Mouse (Mus musculus): ENCODE results near the gene Slfn3. TPM values are rescaled to one million over a fixed set of nuclear protein-coding genes. Genes with fewer than 3 reads are reported as not detected.
"Not testable (repeated sequence)": the region's sequence is repeated elsewhere in the genome, so short reads cannot be mapped to it uniquely, and the experiment has no call there.

Gene Slfn3
- 0.12 TPM in 2 replicates for polyA plus RNA-seq (2015; fragmentation: Nextera tagmentation; extraction: Ambion mirVana)

DNA sequence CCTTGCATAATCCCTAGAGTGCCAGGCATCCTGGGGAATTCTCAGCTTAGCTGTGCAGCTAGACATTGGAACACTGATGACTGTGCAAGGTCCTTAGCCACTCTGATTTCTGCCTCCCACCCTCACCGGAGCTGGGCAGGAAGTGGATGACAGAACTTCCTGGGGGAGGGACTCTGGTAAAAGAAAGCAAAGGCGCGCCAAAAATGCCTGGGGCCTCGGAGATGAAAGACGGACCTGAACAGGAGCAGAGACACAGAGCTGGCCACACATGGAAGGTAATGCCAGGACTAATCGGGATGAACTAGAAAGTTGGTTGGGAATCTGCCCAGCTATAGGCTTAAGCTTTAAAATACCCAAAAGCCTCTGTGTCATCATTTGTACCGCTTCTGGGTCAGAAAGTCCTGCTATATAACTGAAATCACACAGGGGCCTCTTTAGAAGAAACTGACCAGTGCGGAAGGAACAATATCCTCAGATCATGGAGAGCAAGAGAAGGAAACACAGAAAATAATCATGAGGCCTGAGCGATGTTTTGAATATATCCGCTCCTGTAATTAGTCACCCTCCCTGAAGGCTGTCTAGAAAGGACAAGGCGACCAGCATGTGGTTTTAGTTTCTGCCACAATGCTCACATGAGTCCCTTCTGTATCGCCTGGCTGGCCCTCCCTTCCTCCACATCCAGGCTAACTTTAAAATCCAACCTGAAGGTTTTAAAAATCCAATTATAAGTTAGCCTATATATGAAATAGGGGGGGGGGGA, at the start of gene Slfn3:
Slfn3 (plus strand) TSS at position 197 of the 760 bp plus-strand sequence.
- Histone ChIP-seq H3K36me3 (no peaks in the 10 kb centered on the region), H3K27me3 (no peaks in the 10 kb centered on the region), H3K4me1 (replicated peaks) (no peaks in the 10 kb centered on the region), H3K27ac (no peak within 1 kb of the TSS), H3K9me3 (no peaks in the 10 kb centered on the region), H3K4me3 (no peak within 1 kb of the TSS), H3K4me2 (no peak within 1 kb of the TSS), H3K9ac (no peak within 1 kb of the TSS)
- WGBS: 84% methylated on average over 12 of the region's 12 CpGs
- ATAC-seq (ENCODE audit: low FRiP score): no peak

DNA sequence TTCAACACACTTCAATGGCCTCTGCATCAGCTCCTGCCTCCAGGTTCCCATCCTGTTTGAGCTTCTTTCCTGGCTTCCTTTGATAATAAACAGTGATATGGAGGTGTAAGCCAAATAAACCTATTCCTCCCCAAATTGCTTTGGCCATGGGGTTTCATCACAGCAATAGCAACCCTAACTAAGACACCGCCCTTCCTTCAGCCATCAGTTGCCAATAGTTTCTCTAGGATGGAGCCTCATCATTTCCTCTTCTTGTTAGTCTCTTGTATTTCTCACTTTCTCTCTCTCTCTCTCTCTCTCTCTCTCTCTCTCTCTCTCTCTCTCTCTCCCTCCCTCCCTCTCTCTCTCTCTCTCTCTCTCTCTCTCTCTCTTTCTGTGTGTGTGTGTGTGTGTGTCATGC, 42.2 kb upstream of the Slfn3 start:
- no CpG with 5 or more reads among the region's 1 CpGs for WGBS
- not testable (repeated sequence) for H3K4me2 ChIP-seq; H3K27me3 ChIP-seq; H3K27ac ChIP-seq; H3K4me1 ChIP-seq (replicated peaks); H3K4me3 ChIP-seq; H3K9ac ChIP-seq; H3K36me3 ChIP-seq; H3K9me3 ChIP-seq; ATAC-seq (ENCODE audit: low FRiP score)

DNA sequence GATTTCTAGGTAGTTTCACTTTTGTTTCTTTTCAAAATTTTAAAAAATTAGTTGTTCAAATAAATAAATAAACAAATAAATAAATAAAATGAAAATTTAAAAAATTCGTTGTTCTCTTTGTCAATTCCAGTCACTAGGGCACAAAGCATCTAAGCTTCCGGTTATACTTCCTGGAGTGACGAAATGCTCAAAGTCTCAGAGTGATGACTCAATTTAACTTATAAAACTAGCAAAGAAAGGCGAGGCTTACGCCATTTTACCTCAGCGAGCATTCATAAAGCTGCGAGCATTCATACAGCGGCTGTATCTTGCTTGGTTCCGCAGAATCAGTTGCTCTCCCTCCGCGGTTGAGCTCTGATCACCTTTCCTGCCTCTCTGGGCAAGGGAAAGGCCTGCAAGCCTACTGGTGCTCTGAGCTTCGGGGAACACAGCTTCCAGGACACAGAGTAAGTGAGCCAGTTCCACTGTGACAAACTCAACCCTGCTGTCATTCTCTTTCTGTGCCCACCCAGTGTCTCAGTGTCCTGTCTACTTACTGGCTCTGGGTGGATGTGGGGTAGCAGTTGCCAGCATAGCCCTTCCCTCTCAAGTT, 16.1 kb upstream of the Slfn3 start, which contains the start of gene Slfn4:
Slfn4 (plus strand) TSS at position 239 of the 592 bp plus-strand sequence.
- Histone ChIP-seq H3K27me3 (no peaks in the 10 kb centered on the region), H3K4me3 (no peak within 1 kb of the TSS), H3K27ac (no peak within 1 kb of the TSS), H3K9ac (no peak within 1 kb of the TSS), H3K36me3 (no peaks in the 10 kb centered on the region), H3K9me3 (no peaks in the 10 kb centered on the region), H3K4me2 (no peak within 1 kb of the TSS), H3K4me1 (replicated peaks) (no peaks in the 10 kb centered on the region)
- no peak for ATAC-seq (ENCODE audit: low FRiP score)
- 89% methylated on average over 12 of the region's 12 CpGs for WGBS

DNA sequence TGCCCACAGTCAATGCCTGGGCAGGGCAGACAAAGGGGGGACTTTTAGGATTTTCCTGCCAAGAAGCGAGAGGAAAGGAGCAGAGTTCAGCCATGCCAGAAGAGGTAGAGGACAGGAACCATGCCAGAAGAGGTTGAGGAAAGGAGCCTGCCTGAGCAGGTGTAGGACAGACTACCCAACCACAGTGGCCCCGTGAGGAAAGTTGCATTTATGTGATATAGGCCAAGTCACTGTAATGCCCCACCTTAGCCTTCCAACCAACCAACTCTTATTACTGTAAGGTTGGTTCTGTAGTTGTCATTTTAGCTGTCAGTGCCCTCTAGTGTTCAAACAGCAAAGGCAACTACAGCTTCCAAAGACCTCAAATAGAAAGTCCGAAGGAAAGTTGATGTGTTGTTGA, 871 bp downstream of the Slfn3 start:
- H3K9ac ChIP-seq: no peak overlapping the region
- H3K4me3 ChIP-seq: no peak overlapping the region
- H3K27me3 ChIP-seq: no peaks in the 10 kb centered on the region
- no peaks in the 10 kb centered on the region for H3K36me3 ChIP-seq
- H3K9me3 ChIP-seq: no peaks in the 10 kb centered on the region
- ATAC-seq (ENCODE audit: low FRiP score): no peak
- H3K4me1 ChIP-seq (replicated peaks): no peaks in the 10 kb centered on the region
- no peak overlapping the region for H3K27ac ChIP-seq
- no peak overlapping the region for H3K4me2 ChIP-seq
- 71% methylated on average over 3 of the region's 3 CpGs for WGBS

DNA sequence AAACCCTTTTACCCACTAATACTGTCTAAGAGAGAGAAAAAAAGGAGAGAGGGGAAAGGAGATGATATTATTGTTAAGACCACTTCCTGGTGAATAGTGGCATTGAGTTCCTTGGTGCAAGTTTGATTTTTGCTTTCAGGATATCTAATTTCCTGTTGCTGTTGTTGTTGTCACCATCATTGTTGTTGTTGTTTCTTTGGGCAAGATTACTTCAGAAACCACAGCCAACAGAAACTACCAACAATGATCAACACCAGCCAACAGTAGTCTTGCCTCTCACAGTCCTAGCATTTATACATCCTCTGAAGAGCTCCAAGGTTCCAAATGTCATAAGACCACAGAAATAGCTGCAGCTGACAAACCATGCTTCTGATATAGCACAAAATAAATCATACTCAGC, 13.9 kb downstream of the Slfn3 start:
- ATAC-seq (ENCODE audit: low FRiP score): no peak
- H3K9me3 ChIP-seq: no peaks in the 10 kb centered on the region

DNA sequence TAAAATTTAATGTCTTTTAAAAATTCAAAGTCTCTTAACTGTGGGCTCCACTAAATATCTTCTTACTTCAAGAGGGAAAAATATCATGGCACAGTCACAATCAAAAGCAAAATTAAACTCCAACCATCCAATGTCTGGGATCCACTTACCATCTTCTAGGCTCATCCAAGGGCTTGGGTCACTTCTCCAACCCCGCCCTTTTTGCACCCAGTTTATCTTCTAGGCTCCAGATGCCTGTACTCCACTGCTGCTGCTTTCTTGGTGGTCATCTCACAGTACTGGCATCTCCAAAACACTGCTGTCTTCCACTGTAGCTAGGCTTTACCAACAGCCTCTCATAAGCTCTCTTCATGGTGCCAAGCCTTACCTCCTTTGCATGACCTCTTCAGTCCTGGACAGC, 25.0 kb downstream of the Slfn3 start:
- no peak for ATAC-seq (ENCODE audit: low FRiP score)
- no peak overlapping the region for H3K9ac ChIP-seq
- H3K4me2 ChIP-seq: no peak overlapping the region
- H3K4me3 ChIP-seq: no peak overlapping the region
- H3K4me1 ChIP-seq (replicated peaks): no peaks in the 10 kb centered on the region
- H3K27ac ChIP-seq: no peak overlapping the region
- no peaks in the 10 kb centered on the region for H3K9me3 ChIP-seq
- 76% methylated on average over 1 of the region's 1 CpGs for WGBS
- no peaks in the 10 kb centered on the region for H3K27me3 ChIP-seq
- H3K36me3 ChIP-seq: no peaks in the 10 kb centered on the region

More for the DNA sequence above, 13.9 kb downstream of the Slfn3 start:
- Histone ChIP-seq H3K4me1 (replicated peaks) (no peaks in the 10 kb centered on the region), H3K36me3 (no peaks in the 10 kb centered on the region), H3K27me3 (no peaks in the 10 kb centered on the region), H3K4me2 (no peak overlapping the region), H3K4me3 (no peak overlapping the region), H3K9ac (no peak overlapping the region), H3K27ac (no peak overlapping the region)

DNA sequence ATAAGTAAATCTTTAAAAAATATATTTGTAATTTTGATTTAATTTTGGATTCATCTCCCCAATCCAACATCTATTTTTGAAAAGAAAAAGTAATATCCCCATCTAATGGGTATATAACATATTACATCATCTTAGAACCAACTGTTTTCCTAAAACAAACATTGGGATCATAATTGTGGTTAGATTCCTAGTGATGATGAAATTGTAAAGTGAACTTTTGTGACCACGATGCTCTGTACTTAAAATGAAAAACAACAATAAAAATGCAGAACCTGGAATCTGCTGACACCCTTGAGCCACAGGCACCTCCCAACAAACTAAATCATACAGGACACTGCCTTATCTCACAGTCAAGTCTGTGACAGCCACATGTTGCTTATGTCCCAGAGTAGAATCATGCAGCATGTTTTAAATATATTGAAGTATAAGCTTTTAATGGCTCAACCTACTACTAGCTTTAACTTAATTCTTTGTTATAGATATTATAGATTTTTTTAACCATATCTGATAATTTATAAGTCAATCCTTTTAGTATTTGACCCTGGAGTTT, 30.3 kb downstream of the Slfn3 start:
- H3K4me1 ChIP-seq (replicated peaks): no peaks in the 10 kb centered on the region
- H3K27ac ChIP-seq: no peak overlapping the region
- no peaks in the 10 kb centered on the region for H3K27me3 ChIP-seq
- 80% methylated on average over 1 of the region's 1 CpGs for WGBS
- H3K36me3 ChIP-seq: no peaks in the 10 kb centered on the region
- H3K9ac ChIP-seq: no peak overlapping the region
- H3K4me3 ChIP-seq: no peak overlapping the region
- no peak for ATAC-seq (ENCODE audit: low FRiP score)
- no peak overlapping the region for H3K4me2 ChIP-seq
- no peaks in the 10 kb centered on the region for H3K9me3 ChIP-seq

DNA sequence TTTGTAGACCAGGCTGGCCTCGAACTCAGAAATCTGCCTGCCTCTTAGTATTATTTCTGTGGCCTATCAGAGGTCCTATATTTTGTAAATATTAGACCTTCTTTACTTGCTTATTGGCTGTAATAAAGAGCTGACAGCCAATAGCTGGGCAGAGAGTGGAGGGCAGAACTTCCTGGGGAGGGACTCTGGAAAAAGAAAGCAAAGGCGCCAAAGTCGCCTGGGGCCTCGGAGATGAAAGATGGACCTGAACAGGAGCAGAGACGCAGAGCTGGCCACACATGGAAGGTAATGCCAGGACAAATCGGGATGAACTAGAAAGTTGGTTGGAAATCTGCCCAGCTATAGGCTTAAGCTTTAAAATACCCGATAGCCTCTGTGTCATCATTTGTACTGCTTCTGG, 32.2 kb downstream of the Slfn3 start:
- Histone ChIP-seq H3K9me3 (no peaks in the 10 kb centered on the region), H3K4me1 (replicated peaks) (no peaks in the 10 kb centered on the region), H3K27me3 (no peaks in the 10 kb centered on the region), H3K4me3 (no peak overlapping the region), H3K4me2 (no peak overlapping the region), H3K9ac (no peak overlapping the region), H3K36me3 (no peaks in the 10 kb centered on the region), H3K27ac (no peak overlapping the region)
- 87% methylated on average over 7 of the region's 7 CpGs for WGBS
- no peak for ATAC-seq (ENCODE audit: low FRiP score)

DNA sequence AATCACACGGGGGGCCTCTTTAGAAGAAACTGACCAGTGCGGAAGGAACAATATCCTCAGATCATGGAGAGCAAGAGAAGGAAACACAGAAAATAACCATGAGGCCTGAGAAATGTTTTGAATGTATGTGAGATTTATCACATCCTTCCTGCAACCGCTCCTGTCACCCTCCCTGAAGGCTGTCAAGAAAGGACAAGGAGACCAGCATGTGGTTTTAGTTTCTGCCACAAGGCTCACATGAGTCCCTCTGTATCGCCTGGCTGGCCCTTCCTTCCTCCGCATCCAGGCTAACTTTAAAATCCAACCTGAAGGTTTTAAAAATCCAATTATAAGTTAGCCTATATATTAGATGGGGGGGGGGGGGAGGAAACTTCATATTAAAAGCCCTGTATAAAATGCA, 32.7 kb downstream of the Slfn3 start:
- H3K9me3 ChIP-seq; H3K4me3 ChIP-seq; H3K4me1 ChIP-seq (replicated peaks); H3K4me2 ChIP-seq; H3K27ac ChIP-seq; ATAC-seq (ENCODE audit: low FRiP score); H3K9ac ChIP-seq; H3K27me3 ChIP-seq; H3K36me3 ChIP-seq: not testable (repeated sequence)
- WGBS: 86% methylated on average over 5 of the region's 5 CpGs

DNA sequence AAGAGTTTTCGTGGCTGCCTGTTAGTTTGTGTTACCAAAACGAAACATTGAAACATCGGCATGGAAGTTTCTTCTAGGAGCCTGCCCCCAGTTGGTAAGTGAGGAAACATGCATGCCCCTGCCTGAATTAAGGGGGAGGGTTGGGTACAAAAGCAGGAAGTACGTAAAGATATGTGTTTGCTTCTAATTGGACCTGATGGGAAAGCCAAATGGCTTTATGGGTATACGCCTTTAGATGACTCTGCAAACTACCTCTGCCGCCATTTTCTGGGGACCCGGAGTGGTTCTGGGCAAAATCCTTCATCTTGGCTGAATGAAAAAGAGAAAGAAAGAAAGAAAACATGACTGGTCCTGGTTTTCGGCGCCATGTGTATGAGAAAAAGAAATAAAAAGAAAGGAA, 33.1 kb downstream of the Slfn3 start:
- H3K4me2 ChIP-seq: no peak overlapping the region
- H3K36me3 ChIP-seq: no peaks in the 10 kb centered on the region
- no peaks in the 10 kb centered on the region for H3K9me3 ChIP-seq
- H3K4me3 ChIP-seq: no peak overlapping the region
- no peak overlapping the region for H3K9ac ChIP-seq
- ATAC-seq (ENCODE audit: low FRiP score): no peak
- no peak overlapping the region for H3K27ac ChIP-seq
- H3K4me1 ChIP-seq (replicated peaks): no peaks in the 10 kb centered on the region
- no peaks in the 10 kb centered on the region for H3K27me3 ChIP-seq
- 91% methylated on average over 9 of the region's 9 CpGs for WGBS

DNA sequence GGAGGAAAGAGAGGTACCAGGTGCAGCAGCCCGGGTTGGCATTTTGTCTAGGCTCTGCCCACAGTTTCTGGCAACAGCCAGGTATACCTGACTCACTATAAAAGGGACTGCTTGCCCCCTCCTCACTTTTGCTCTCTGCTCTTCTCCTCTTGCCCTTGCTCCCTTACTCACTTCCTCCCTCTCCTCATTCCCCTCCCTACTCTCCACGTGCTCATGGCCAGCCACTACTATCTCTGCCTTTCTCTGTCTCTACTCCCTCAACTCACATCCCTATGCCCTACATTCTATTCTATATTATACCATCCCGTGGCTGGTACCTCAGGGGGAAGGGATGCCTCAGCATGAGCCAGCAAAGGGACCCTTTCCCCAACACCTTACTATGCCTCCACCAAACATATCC, 33.6 kb downstream of the Slfn3 start:
- 79% methylated on average over 3 of the region's 3 CpGs for WGBS
- H3K27ac ChIP-seq: no peak overlapping the region
- H3K9me3 ChIP-seq: no peaks in the 10 kb centered on the region
- H3K27me3 ChIP-seq: no peaks in the 10 kb centered on the region
- no peak overlapping the region for H3K9ac ChIP-seq
- no peak for ATAC-seq (ENCODE audit: low FRiP score)
- H3K4me2 ChIP-seq: no peak overlapping the region
- H3K4me3 ChIP-seq: no peak overlapping the region
- no peaks in the 10 kb centered on the region for H3K4me1 ChIP-seq (replicated peaks)
- no peaks in the 10 kb centered on the region for H3K36me3 ChIP-seq

DNA sequence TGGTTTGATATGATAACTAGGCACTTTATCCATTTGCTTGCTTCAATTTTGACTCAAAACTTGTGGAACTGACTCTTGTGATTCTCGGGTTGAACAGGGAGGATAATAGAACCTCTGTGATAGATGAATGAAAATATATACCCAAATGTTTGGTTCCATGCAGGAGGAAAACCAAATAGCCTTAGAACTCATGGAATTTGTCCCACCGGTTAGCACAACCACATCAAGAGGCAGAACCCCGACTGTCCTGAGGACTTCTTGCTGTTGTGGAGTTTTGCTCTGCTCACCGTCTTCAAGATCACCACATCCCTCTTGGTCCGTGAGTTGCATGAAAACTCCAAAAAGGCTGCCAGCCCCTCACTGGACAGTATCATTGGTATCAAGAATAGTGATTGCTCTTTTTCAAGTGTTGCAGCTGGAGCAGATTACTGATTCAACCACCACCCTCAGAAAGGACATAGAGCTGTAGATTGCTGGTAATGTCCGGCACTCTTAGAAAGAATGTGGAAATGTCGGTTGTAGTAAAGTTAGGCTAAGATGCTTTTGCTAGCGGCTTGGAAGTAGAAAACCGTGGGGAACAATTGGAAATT, 34.3 kb downstream of the Slfn3 start:
- 91% methylated on average over 9 of the region's 9 CpGs for WGBS
- ATAC-seq (ENCODE audit: low FRiP score): no peak
- Histone ChIP-seq H3K27me3 (no peaks in the 10 kb centered on the region), H3K4me3 (no peak overlapping the region), H3K27ac (no peak overlapping the region), H3K36me3 (no peaks in the 10 kb centered on the region), H3K4me2 (no peak overlapping the region), H3K9me3 (no peaks in the 10 kb centered on the region), H3K9ac (no peak overlapping the region), H3K4me1 (replicated peaks) (no peaks in the 10 kb centered on the region)

Data from hindbrain, embryonic 13.5 days (tissue).